Mouse (Mus musculus) spleen, adult 2 months (tissue): ENCODE measurements around the gene Cnot2. TPM values are rescaled to one million over a fixed set of nuclear protein-coding genes. Genes with fewer than 3 reads are reported as not detected.

Source experiments
- DNase-seq, 2 experiments: peaks; one replicate each; pipeline versions ENCODE4 v3.0.0 to v3.0.0-alpha.2; 2012 to 2021; ENCODE audit warnings: low spot score in 2 of 2, low read depth in 1 of 2
- H3K27ac ChIP-seq: fragments of 200-500 bp; 2 replicates; pipeline ENCODE4 v1.5.1; 2012; ENCODE audit warnings: low read length, inconsistent platforms; ENCODE audit not compliant: insufficient read depth
- H3K27me3 ChIP-seq: fragments of 200-500 bp; 2 replicates; pipeline ENCODE4 v1.6.1; 2012; ENCODE audit warnings: mild to moderate bottlenecking, moderate library complexity, low read length, inconsistent platforms; ENCODE audit not compliant: control insufficient read depth, insufficient read depth
- H3K36me3 ChIP-seq: fragments of 200-500 bp; 2 replicates; pipeline ENCODE4 v1.6.1; 2012; ENCODE audit warnings: mild to moderate bottlenecking, low read length, inconsistent platforms; ENCODE audit not compliant: control insufficient read depth, insufficient read depth
- H3K4me1 ChIP-seq: fragments of 200-500 bp; 2 replicates; pipeline ENCODE4 v1.6.1; 2011; ENCODE audit warnings: inconsistent platforms; ENCODE audit not compliant: control insufficient read depth, insufficient read depth, insufficient read length
- H3K4me3 ChIP-seq: fragments of 200-500 bp; 2 replicates; pipeline ENCODE4 v1.5.1; 2011; ENCODE audit warnings: mild to moderate bottlenecking, inconsistent platforms; ENCODE audit not compliant: insufficient read depth, insufficient read length; ENCODE audit errors: extremely low read depth
- CTCF ChIP-seq: fragments of 200-500 bp; IDR thresholded peaks from 2 replicates; pipeline ENCODE4 v1.5.1; 2011; ENCODE audit warnings: mild to moderate bottlenecking, inconsistent platforms; ENCODE audit not compliant: insufficient read depth, insufficient read length, insufficient replicate concordance; ENCODE audit errors: extremely low read depth
- POLR2A ChIP-seq: fragments of 200-500 bp; IDR thresholded peaks from 2 replicates; pipeline ENCODE4 v1.6.1; 2011; ENCODE audit warnings: low read depth, low read length, inconsistent platforms
- WGBS: fragments of 180-500 bp; shearing (Covaris S2); methylation state at CpG from one replicate; pipeline ENCODE4 v1.1.7; 2018; 5-methylcytosine and 5-hydroxymethylcytosine counted together
- polyA plus RNA-seq: library from polyadenylated mRNA; depleted of rRNA; stranded (reverse); fragments of >200 nt; gene quantifications from 2 replicates; pipeline ENCODE4 v1.2.3, GENCODE M21; 2012

Cnot2 gene
- polyA plus RNA-seq, 1 experiment, result 25.6 TPM

DNA sequence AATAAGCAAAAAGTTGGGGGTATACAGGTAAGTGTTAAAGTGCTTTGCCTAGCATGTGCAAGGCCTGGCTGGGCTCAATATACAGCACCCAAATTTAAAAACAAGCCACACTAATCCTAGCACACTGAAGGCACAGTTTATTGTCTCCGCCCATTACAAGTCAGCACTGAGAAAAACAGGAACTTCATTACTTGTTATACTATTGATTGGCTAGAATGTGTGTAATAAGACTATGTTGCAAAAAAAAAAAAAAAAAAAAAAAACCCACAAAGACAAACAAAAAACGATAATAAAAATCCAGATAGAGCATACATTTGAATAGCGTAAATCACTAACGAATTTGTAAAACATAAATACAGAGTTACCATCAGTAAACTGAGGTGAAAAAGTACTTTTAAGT is 66.2 kb downstream of the Cnot2 start:
- no peak for DNase-seq
- Histone ChIP-seq H3K27me3 (no peaks in the 10 kb centered on the region), H3K4me1 (peaks cover 2% of the 10 kb centered on the region), H3K27ac (no peak overlapping the region), H3K36me3 (no peaks in the 10 kb centered on the region; the same call in 1 of the 2 replicates), H3K4me3 (no peak overlapping the region)
- TF ChIP-seq CTCF (no peak), POLR2A (no peak)
- 81% methylated on average over 4 of the region's 4 CpGs for WGBS

DNA sequence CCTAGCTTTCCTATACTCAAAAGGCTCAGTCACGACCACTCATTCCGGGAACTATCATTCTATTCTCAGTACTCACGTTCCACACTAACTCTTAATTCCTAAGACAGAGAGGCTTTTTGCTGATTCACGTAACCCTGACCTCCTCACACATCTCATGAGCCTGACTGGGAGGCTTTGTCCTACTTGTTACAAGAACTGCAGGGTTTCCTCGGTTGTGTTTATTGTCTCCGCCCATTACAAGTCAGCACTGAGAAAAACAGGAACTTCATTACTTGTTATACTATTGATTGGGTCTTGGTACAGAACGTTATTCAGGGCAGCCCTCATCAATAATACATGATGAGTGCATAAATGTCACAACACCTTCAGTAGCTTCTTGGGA is 68.1 kb downstream of the Cnot2 start:
- 67% methylated on average over 7 of the region's 7 CpGs for WGBS

DNA sequence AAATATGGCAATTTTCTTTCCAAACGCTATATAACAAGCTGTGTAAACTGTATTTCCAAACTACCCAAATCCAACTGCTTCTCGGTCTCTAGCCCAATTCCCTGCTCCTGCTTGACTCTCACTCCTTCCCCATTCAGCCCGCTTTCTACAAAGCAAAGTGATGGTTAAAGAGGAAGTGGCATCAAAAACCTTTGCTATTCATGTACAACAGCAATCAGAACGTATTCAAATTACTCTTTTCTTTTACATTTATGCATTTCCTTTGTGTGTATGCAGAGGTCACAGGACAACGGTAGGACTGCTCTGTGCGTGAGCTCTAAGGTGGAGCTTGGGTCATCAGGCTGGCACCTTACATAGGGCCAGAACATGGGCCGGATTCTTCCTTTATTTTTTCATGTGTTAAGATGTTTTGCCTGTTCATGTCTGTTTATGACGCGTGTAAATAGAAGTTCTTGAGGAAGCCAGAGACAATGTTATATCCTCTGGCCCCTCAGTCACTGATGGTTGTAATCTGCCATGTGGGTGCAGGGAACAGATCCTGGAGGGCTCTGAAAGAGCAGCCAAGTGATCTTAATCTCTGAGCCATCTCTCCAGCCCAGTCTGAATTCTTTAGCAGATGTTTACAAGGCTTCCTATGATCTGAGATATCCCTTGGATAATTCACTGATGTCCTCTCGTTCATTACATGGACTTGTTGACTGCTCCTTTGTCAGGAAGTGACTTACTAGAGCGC is 68.6 kb downstream of the Cnot2 start:
- no peak overlapping the region for H3K27ac ChIP-seq
- H3K4me3 ChIP-seq, result no peak overlapping the region
- WGBS, result 78% methylated on average over 11 of the region's 11 CpGs
- H3K36me3 ChIP-seq, result no peaks in the 10 kb centered on the region; the same call in 1 of the 2 replicates
- DNase-seq, result no peak
- H3K4me1 ChIP-seq, result peaks cover 2% of the 10 kb centered on the region
- TF ChIP-seq POLR2A (no peak), CTCF (no peak)
- H3K27me3 ChIP-seq, result no peaks in the 10 kb centered on the region

More for the DNA sequence above, 68.1 kb downstream of the Cnot2 start:
- Histone ChIP-seq H3K36me3 (no peaks in the 10 kb centered on the region; the same call in 1 of the 2 replicates), H3K27me3 (no peaks in the 10 kb centered on the region), H3K4me1 (peaks cover 2% of the 10 kb centered on the region), H3K4me3 (no peak overlapping the region), H3K27ac (no peak overlapping the region)
- TF ChIP-seq CTCF (no peak), POLR2A (no peak)
- no peak for DNase-seq

DNA sequence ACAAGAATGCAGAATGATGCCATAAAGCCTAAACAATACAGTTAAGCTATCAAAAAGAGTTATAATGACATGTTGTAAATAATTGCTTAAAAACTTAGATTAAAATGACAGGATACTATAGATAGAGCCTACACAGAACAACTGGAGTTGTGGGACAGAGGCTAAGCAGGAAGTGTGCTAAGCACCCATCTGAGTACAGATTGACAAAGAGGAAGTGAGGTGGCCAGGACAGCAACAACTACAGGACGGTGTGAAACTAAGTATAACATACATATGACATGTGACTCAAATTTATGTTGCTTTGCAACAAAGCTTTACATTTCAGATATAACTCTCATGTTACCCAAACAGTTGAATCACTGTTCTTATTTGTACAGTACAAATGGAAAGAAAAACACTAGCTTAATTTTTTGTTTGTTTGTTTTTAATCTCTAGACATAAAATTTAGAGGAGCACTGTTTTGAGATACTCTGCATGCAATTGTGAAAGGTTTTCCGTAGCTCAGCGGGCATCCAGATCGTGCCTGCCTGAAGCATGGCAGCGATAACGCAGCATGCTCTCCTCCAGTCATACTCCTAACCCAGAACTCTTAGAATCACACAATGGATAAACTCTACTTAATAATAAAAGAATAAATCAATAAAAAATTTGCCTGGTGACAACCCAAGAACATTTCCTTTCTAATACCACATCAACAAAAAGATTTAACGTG is 75.9 kb downstream of the Cnot2 start:
- WGBS, result 63% methylated on average over 7 of the region's 7 CpGs
- Histone ChIP-seq H3K4me3 (no peak overlapping the region), H3K27me3 (no peaks in the 10 kb centered on the region), H3K4me1 (peaks cover 2% of the 10 kb centered on the region), H3K36me3 (peaks cover 2% of the 10 kb centered on the region; the same call in 1 of the 2 replicates), H3K27ac (no peak overlapping the region; the same call in 1 of the 2 replicates)
- no peak for TF ChIP-seq CTCF
- TF ChIP-seq POLR2A, result no peak
- peak; percentile 18 to 28 for DNase-seq

DNA sequence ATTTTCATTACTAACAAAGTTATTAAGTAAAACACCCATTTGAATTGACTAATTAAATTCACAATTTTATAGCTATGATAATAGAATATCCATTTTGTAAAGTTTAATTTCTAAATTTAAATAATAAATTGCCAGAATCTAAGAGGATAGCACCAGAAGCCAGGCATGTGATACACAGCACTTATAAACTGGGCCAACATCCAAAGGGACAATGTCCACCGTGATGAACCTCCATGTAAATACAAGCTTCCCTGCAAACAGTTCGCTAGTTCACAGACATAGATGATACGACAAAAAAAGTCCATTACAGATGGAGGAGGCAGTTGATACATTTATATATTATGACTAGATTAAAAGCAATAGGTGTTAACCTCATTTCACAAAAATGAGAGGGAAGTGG is 88.5 kb downstream of the Cnot2 start:
- no peak for DNase-seq
- Histone ChIP-seq H3K36me3 (peaks cover 34% of the 10 kb centered on the region), H3K27me3 (no peaks in the 10 kb centered on the region), H3K4me3 (no peak overlapping the region), H3K4me1 (peaks cover 2% of the 10 kb centered on the region; the same call in 1 of the 2 replicates), H3K27ac (no peak overlapping the region)
- WGBS, result over 99% methylated on average over 3 of the region's 3 CpGs
- TF ChIP-seq POLR2A, result no peak
- TF ChIP-seq CTCF, result no peak

DNA sequence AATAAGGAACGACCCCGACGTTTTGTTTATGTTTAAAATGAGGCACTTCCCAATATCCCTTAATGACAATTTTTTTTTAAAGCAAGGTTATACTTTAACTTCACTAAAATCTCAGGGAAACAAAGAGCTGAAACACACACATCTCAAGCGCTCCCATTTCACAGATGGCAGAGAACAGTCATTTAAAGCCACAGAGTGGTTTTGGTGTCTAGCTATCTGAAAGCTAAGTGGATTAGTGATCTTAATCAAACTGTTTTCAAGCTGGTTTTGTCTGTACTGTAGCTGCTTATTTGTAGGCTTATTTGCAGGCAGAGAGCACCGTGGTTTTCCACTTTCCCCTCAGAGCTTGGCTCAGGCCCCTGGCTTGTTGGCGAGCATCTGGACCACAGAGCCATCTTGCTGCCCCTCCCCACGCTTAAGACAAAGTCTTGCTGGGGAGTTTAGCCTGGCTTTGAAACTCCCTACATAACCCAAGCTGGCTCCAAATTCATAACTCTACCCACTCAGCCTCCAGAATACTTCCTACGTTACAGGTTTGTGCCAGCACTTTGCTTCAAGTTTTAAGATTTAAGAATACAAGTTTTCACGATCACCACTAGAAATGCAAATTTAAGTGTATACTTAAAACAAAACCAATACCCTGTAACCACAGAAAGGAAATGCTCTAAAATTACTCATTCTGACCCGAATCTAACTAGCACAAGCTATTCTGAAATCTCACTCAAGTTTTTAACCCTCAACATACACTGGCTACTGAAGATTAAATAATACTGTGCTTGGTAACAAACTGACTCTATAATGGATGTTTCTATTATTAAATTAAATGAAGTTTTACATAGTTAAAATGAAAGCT is 94.2 kb downstream of the Cnot2 start:
- TF ChIP-seq POLR2A (no peak), CTCF (no peak)
- DNase-seq, result no peak
- no peak overlapping the region for H3K4me3 ChIP-seq
- H3K4me1 ChIP-seq, result peaks cover 8% of the 10 kb centered on the region
- peaks cover 22% of the 10 kb centered on the region for H3K36me3 ChIP-seq
- H3K27me3 ChIP-seq, result no peaks in the 10 kb centered on the region
- H3K27ac ChIP-seq, result 0 out of 2 replicates have a peak overlapping the region, but pooled peaks have one; percentile 18
- 47% methylated on average over 10 of the region's 10 CpGs for WGBS
